Mouse (Mus musculus): ENCODE measurements around the gene Cryba4.

DNA sequence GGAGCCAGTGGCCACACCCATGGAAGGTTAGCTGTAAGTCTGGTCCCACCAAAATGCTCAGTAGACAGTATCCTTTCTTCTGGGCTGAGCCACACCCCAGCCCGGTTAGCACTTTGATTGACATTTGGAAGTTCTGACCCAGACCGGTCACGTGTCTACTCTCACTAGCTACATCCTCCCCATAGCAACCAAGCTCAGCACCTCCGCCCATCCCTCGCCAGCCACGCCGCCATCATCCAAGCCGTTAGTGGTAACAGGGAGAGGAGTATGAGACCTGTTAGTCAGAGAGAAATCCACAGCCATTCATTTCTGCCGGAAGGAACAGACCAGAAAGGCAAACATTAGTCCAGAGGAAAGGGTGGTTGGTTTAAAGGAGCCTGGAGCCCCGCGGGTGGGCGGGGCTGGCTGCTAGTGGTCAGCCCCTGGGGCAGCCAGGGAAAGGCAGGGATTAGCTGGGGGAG is 37.0 kb downstream of the Cryba4 start:
- TF ChIP-seq CTCF (IDR thresholded peaks at IDR 0.05; ENCODE audit: control insufficient read depth, insufficient read depth, insufficient replicate concordance, low read depth, low read length) (no peak), POLR2A (IDR thresholded peaks at IDR 0.05; ENCODE audit: control insufficient read depth, low read depth, low read length) (peak; percentile 67; the same call in 1 of the 2 replicates)
